Mouse (Mus musculus): Measurements from ENCODE around the gene Chst14.

GRCm38 (mm10) chr2:118948818-118949217 is 22.5 kb downstream of the Chst14 start:
- TF ChIP-seq CTCF (conservative IDR thresholded peaks at IDR 0.05 in 1 of 2, IDR thresholded peaks at IDR 0.05 in 1 of 2; ENCODE audit: low read depth in 2 of 2, low read length in 2 of 2) (no peak), POLR2A (IDR thresholded peaks at IDR 0.05; ENCODE audit: low read depth, low read length) (no peak), SMC3 (IDR thresholded peaks at IDR 0.05; ENCODE audit: low read depth, low read length) (no peak), CHD2 (IDR thresholded peaks at IDR 0.05; ENCODE audit: low read length) (no peak), TCF12 (IDR thresholded peaks at IDR 0.05; ENCODE audit: low read depth, low read length) (no peak), MYC (IDR thresholded peaks at IDR 0.05; ENCODE audit: low read depth, low read length) (no peak), ELF1 (IDR thresholded peaks at IDR 0.05; ENCODE audit: low read depth, low read length) (no peak)

All from CH12.LX (cell line).